Mouse (Mus musculus) adrenal gland, adult 2 months (tissue): Measurements from ENCODE around the gene Phf13. TPM values are rescaled to one million over a fixed set of nuclear protein-coding genes. Genes with fewer than 3 reads are reported as not detected.
A peak's percentile ranks its signal among the peaks of the same experiment; 100 is the strongest.

Experiments used
- DNase-seq: peaks from one replicate; pipeline ENCODE4 v3.0.0; 2021
- polyA plus RNA-seq: library from polyadenylated mRNA; depleted of rRNA; stranded (reverse); fragments of >200 nt; gene quantifications from 2 replicates; pipeline ENCODE4 v1.2.3, GENCODE M21; 2012; rRNA removed
- total RNA-seq, 2 experiments: library from RNA; stranded (reverse); gene quantifications; 2 replicates each; pipeline ENCODE4 v1.2.3; 2021

The Phf13 gene
- total and polyA plus RNA-seq, 3 experiments = 12.1 to 22.8 (median 14.2) TPM

DNA sequence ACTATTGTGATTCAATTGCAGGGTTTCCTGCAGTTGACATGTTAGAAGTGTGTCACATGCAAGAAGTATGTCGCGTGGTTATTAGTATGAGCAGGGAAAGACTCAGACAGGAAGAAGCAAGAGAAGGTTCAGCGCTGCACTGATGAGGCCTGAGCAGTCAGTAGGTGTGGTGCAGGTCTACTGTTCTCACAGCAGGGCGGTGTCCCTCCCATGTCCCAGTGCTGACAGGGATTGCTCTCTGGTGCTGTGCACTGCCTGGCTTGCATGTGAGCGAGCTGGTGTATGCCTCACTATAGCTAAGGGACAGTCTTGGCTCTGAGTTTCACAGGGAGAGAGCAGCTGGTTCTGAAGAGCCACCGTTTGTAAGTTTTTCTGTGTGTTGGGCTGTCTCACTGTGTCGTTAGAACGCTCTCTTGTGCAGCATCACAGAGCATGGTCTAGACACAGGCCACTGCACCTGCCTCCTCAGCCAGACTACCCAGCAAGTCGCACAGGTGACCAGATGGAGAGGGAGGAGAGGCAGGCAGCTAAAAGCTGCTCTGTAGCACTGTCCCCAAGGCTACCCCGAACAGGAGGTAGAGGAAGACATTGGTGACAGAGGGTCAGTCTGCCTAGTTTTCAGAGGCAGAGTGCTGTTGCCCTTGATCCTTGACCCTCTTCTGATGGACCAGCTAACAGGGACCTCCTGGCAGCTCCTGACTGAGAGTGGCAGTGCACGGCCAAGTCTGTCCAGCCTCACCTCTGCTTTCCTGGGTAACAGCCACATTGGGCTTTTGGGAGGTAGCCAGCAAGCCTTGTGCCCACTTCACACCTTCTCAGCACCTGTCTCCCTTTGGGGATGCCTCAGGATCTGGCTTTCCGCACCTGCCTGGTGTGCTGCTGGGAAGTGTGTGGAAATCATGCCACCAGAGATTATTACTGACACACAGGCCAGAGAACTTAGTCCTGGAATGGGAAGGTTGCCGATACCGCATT, 47.3 kb downstream of the Phf13 start:
- DNase-seq = no peak

DNA sequence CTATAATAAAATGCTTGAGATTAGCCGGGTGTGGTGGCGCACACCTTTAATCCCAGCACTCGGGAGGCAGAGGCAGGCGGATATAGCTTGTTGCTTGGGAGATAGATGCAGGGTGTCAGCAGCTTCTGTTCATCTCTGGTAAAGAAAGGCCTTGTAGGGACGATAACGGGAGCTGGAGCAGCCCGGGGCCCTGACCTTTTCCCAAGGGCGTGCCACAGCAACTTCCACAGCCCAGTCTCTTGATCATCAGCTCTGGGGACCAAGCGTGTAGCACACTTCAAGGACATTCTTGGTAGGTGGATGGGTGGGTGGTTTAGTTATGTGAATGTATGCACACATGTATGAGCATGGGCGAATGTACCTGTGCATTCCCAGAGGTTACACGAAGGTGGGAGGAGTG, 49.8 kb downstream of the Phf13 start:
- DNase-seq = peak; percentile 80

Other genes with a start within 250 kb of the Phf13 start
- 10 to 100 TPM; 24.0 to 35.0 TPM for gene Camta1, start 134.4 kb downstream of the Phf13 start, total RNA-seq
- gene Camta1, start 134.4 kb downstream of the Phf13 start, polyA plus RNA-seq = 7.3 and 8.5 TPM in 2 replicates
- 100 to 1,000 TPM in 1 of 2 experiments, 10 to 100 TPM in 1; 97.7 to 103 TPM for gene Dnajc11, start 62.6 kb downstream of the Phf13 start, total RNA-seq
- gene Dnajc11, start 62.6 kb downstream of the Phf13 start, polyA plus RNA-seq = 84.5 and 107 TPM in 2 replicates
- gene Thap3, start 7.3 kb downstream of the Phf13 start, total RNA-seq = 10 to 100 TPM; 13.8 to 24.1 TPM
- 64.6 and 88.7 TPM in 2 replicates for gene Thap3, start 7.3 kb downstream of the Phf13 start, polyA plus RNA-seq
- gene Klhl21, start 12.5 kb upstream of the Phf13 start, total RNA-seq = 10 to 100 TPM; 17.8 to 23.7 TPM
- 70.8 and 71.2 TPM in 2 replicates for gene Klhl21, start 12.5 kb upstream of the Phf13 start, polyA plus RNA-seq
- gene Zbtb48, start 31.4 kb upstream of the Phf13 start, total RNA-seq = 10 to 100 TPM in 1 of 2 experiments, 1 to 10 TPM in 1; 7.9 to 10.2 TPM
- gene Zbtb48, start 31.4 kb upstream of the Phf13 start, polyA plus RNA-seq = 9.1 and 10.5 TPM in 2 replicates
- gene Tas1r1, start 42.3 kb upstream of the Phf13 start, total RNA-seq = 1 to 10 TPM in 1 of 2 experiments, not detected in 1; 1.4 TPM
- gene Tas1r1, start 42.3 kb upstream of the Phf13 start, polyA plus RNA-seq = 0.09 TPM in 1 of 2 replicates, not detected in the other
- 10 to 100 TPM; 16.8 to 30.6 TPM for gene Nol9, start 43.1 kb upstream of the Phf13 start, total RNA-seq
- 21.3 and 27.4 TPM in 2 replicates for gene Nol9, start 43.1 kb upstream of the Phf13 start, polyA plus RNA-seq
- 10 to 100 TPM in 1 of 2 experiments, 1 to 10 TPM in 1; 7.4 to 15.5 TPM for gene Plekhg5, start 76.2 kb upstream of the Phf13 start, total RNA-seq
- gene Plekhg5, start 76.2 kb upstream of the Phf13 start, polyA plus RNA-seq = 21.9 and 30.7 TPM in 2 replicates
- gene Tnfrsf25, start 119.7 kb upstream of the Phf13 start, total RNA-seq = 1 to 10 TPM in 1 of 2 experiments, under 1 TPM in 1; 0.79 to 1.3 TPM
- 2.5 TPM in 2 replicates for gene Tnfrsf25, start 119.7 kb upstream of the Phf13 start, polyA plus RNA-seq
- 1 to 10 TPM; 1.7 to 2.3 TPM for gene Espn, start 156.1 kb upstream of the Phf13 start, total RNA-seq
- gene Espn, start 156.1 kb upstream of the Phf13 start, polyA plus RNA-seq = 8.3 and 10.4 TPM in 2 replicates
- gene Hes2, start 162.6 kb upstream of the Phf13 start, total RNA-seq = not detected
- 0.57 TPM in 1 of 2 replicates, not detected in the other for gene Hes2, start 162.6 kb upstream of the Phf13 start, polyA plus RNA-seq
- gene Acot7, start 181.9 kb upstream of the Phf13 start, total RNA-seq = 10 to 100 TPM; 43.4 to 65.0 TPM
- 22.1 and 25.5 TPM in 2 replicates for gene Acot7, start 181.9 kb upstream of the Phf13 start, polyA plus RNA-seq